Mouse (Mus musculus) limb, embryonic 12.5 days (tissue): ENCODE results near the gene Bmf. TPM values are rescaled to one million over a fixed set of nuclear protein-coding genes. Genes with fewer than 3 reads are reported as not detected.

Experiments
- ATAC-seq: fragments of 200-750 bp; cut with Nextera tagmentation; 2 replicates; pipeline ENCODE4 v1.8.0; 2017; ENCODE audit warnings: low read depth, moderate TSS enrichment; ENCODE audit not compliant: insufficient number of reproducible peaks, insufficient read depth, low FRiP score, low TSS enrichment
- H3K27ac ChIP-seq: fragments of 300-500 bp; sonication (generic); 2 replicates; pipeline ENCODE4 v1.5.1; 2016; ENCODE audit warnings: mild to moderate bottlenecking, moderate library complexity
- H3K27me3 ChIP-seq: fragments of 300-500 bp; sonication (generic); 2 replicates; pipeline ENCODE4 v1.6.1; 2016; ENCODE audit warnings: mild to moderate bottlenecking, moderate library complexity
- H3K36me3 ChIP-seq: fragments of 300-500 bp; sonication (generic); 2 replicates; pipeline ENCODE4 v1.6.1; 2016; ENCODE audit warnings: mild to moderate bottlenecking, moderate library complexity
- H3K4me1 ChIP-seq: fragments of 300-500 bp; sonication (generic); replicated peaks from 2 replicates; pipeline ENCODE4 v1.6.1; 2016
- H3K4me2 ChIP-seq: fragments of 300-500 bp; sonication (generic); 2 replicates; pipeline ENCODE4 v1.6.1; 2016; ENCODE audit warnings: mild to moderate bottlenecking, moderate library complexity
- H3K4me3 ChIP-seq: fragments of 300-500 bp; sonication (generic); replicated peaks from 2 replicates; pipeline ENCODE4 v1.5.1; 2016; ENCODE audit warnings: mild to moderate bottlenecking
- H3K9ac ChIP-seq: fragments of 300-500 bp; sonication (generic); replicated peaks from 2 replicates; pipeline ENCODE4 v1.6.1; 2016; ENCODE audit warnings: mild to moderate bottlenecking, moderate library complexity
- H3K9me3 ChIP-seq: fragments of 300-500 bp; sonication (generic); 2 replicates; pipeline ENCODE4 v1.6.1; 2016; ENCODE audit warnings: mild to moderate bottlenecking, moderate library complexity
- WGBS: fragments of 180-500 bp; shearing (Covaris S2); methylation state at CpG from one replicate; pipeline ENCODE4 v1.1.7; 2016; 5-methylcytosine and 5-hydroxymethylcytosine counted together
- polyA plus RNA-seq: library from polyadenylated mRNA; unstranded; fragments of >200 nt; fragmentation: Nextera tagmentation; extraction: Ambion mirVana; gene quantifications from 2 replicates; pipeline ENCODE4 v1.2.1, GENCODE M21; 2016

Gene Bmf
- polyA plus RNA-seq, 1 experiment from 2014 or later, result 7.1 TPM

- 1% methylated on average over 6 of the region's 6 CpGs for WGBS
- Histone ChIP-seq H3K27ac (peak overlapping the region; percentile 94), H3K4me1 (peaks cover 70% of the 10 kb centered on the region), H3K36me3 (peaks cover 32% of the 10 kb centered on the region), H3K4me2 (peak overlapping the region; percentile 35), H3K27me3 (no peaks in the 10 kb centered on the region), H3K9ac (no peak overlapping the region), H3K9me3 (no peaks in the 10 kb centered on the region), H3K4me3 (no peak overlapping the region)
- peak; percentile 81 for ATAC-seq
Observed at GRCm38 (mm10) chr2:118532855-118533675, 16.4 kb downstream of the Bmf start.

GRCm38 (mm10) chr2:118532401-118532800 is 17.1 kb downstream of the Bmf start:
- no peak for ATAC-seq
- H3K4me2 ChIP-seq, result peak overlapping the region; percentile 35
- no peaks in the 10 kb centered on the region for H3K9me3 ChIP-seq
- peaks cover 32% of the 10 kb centered on the region for H3K36me3 ChIP-seq
- peak overlapping the region; percentile 94 for H3K27ac ChIP-seq
- 32% methylated on average over 10 of the region's 10 CpGs for WGBS
- H3K4me1 ChIP-seq, result peaks cover 68% of the 10 kb centered on the region
- H3K9ac ChIP-seq, result no peak overlapping the region
- H3K27me3 ChIP-seq, result no peaks in the 10 kb centered on the region
- H3K4me3 ChIP-seq, result no peak overlapping the region

GRCm38 (mm10) chr2:118529466-118530181 is 19.9 kb downstream of the Bmf start:
- H3K4me2 ChIP-seq, result 0 out of 2 replicates have a peak overlapping the region, but pooled peaks have one; percentile 0
- 0 out of 2 replicates have a peak overlapping the region, but pooled peaks have one; percentile 35 for H3K9ac ChIP-seq
- WGBS, result 9% methylated on average over 7 of the region's 7 CpGs

GRCm38 (mm10) chr2:118526545-118526944 is 22.9 kb downstream of the Bmf start:
- 86% methylated on average over 5 of the region's 5 CpGs for WGBS
- H3K9me3 ChIP-seq, result no peaks in the 10 kb centered on the region
- ATAC-seq, result no peak
- H3K27me3 ChIP-seq, result no peaks in the 10 kb centered on the region
- H3K4me2 ChIP-seq, result no peak overlapping the region
- peaks cover 53% of the 10 kb centered on the region for H3K4me1 ChIP-seq
- no peak overlapping the region for H3K9ac ChIP-seq
- H3K36me3 ChIP-seq, result peaks cover 10% of the 10 kb centered on the region
- H3K27ac ChIP-seq, result no peak overlapping the region
- no peak overlapping the region for H3K4me3 ChIP-seq

More at GRCm38 (mm10) chr2:118529466-118530181, 19.9 kb downstream of the Bmf start:
- Histone ChIP-seq H3K9me3 (no peaks in the 10 kb centered on the region), H3K4me1 (peaks cover 61% of the 10 kb centered on the region), H3K36me3 (peaks cover 23% of the 10 kb centered on the region), H3K27me3 (no peaks in the 10 kb centered on the region), H3K27ac (peak overlapping the region; percentile 68), H3K4me3 (no peak overlapping the region)
- ATAC-seq, result no peak; the same call in 1 of the 2 replicates

GRCm38 (mm10) chr2:118524811-118525210 is 24.7 kb downstream of the Bmf start:
- ATAC-seq, result no peak
- 77% methylated on average over 3 of the region's 3 CpGs for WGBS

GRCm38 (mm10) chr2:118523163-118523730 is 26.2 kb downstream of the Bmf start:
- H3K27me3 ChIP-seq, result no peaks in the 10 kb centered on the region
- H3K4me1 ChIP-seq, result peaks cover 50% of the 10 kb centered on the region
- no peaks in the 10 kb centered on the region for H3K9me3 ChIP-seq
- H3K4me3 ChIP-seq, result no peak overlapping the region
- no peak for ATAC-seq
- WGBS, result 60% methylated on average over 5 of the region's 5 CpGs
- no peak overlapping the region for H3K9ac ChIP-seq
- no peaks in the 10 kb centered on the region for H3K36me3 ChIP-seq
- no peak overlapping the region for H3K4me2 ChIP-seq
- 0 out of 2 replicates have a peak overlapping the region, but pooled peaks have one; percentile 8 for H3K27ac ChIP-seq

More at GRCm38 (mm10) chr2:118524811-118525210, 24.7 kb downstream of the Bmf start:
- H3K36me3 ChIP-seq, result no peaks in the 10 kb centered on the region
- H3K27ac ChIP-seq, result no peak overlapping the region
- no peaks in the 10 kb centered on the region for H3K9me3 ChIP-seq
- H3K9ac ChIP-seq, result no peak overlapping the region
- H3K4me3 ChIP-seq, result no peak overlapping the region
- H3K27me3 ChIP-seq, result no peaks in the 10 kb centered on the region
- no peak overlapping the region for H3K4me2 ChIP-seq
- H3K4me1 ChIP-seq, result peaks cover 49% of the 10 kb centered on the region

GRCm38 (mm10) chr2:118522265-118522664 is 27.2 kb downstream of the Bmf start:
- H3K4me1 ChIP-seq, result peaks cover 47% of the 10 kb centered on the region
- no peaks in the 10 kb centered on the region for H3K36me3 ChIP-seq
- 15% methylated on average over 2 of the region's 2 CpGs for WGBS
- H3K9me3 ChIP-seq, result no peaks in the 10 kb centered on the region
- no peak for ATAC-seq
- H3K4me2 ChIP-seq, result no peak overlapping the region
- H3K27me3 ChIP-seq, result no peaks in the 10 kb centered on the region
- peak overlapping the region; percentile 57 for H3K27ac ChIP-seq
- H3K9ac ChIP-seq, result no peak overlapping the region
- no peak overlapping the region for H3K4me3 ChIP-seq

- 30% methylated on average over 9 of the region's 9 CpGs for WGBS
- H3K27me3 ChIP-seq, result no peaks in the 10 kb centered on the region
- H3K4me3 ChIP-seq, result no peak overlapping the region
- H3K4me2 ChIP-seq, result no peak overlapping the region
- peak; percentile 96 for ATAC-seq
- no peaks in the 10 kb centered on the region for H3K9me3 ChIP-seq
- H3K27ac ChIP-seq, result peak overlapping the region; percentile 93
- no peaks in the 10 kb centered on the region for H3K36me3 ChIP-seq
- H3K4me1 ChIP-seq, result peaks cover 47% of the 10 kb centered on the region
- no peak overlapping the region for H3K9ac ChIP-seq
Observed at GRCm38 (mm10) chr2:118520042-118520933, 29.2 kb downstream of the Bmf start.

- WGBS, result 76% methylated on average over 16 of the region's 16 CpGs
- no peak for ATAC-seq
- no peaks in the 10 kb centered on the region for H3K9me3 ChIP-seq
- H3K4me1 ChIP-seq, result peaks cover 32% of the 10 kb centered on the region
- H3K27me3 ChIP-seq, result peaks cover 14% of the 10 kb centered on the region; the same call in 1 of the 2 replicates
- H3K4me2 ChIP-seq, result no peak overlapping the region
- no peak overlapping the region for H3K9ac ChIP-seq
- no peaks in the 10 kb centered on the region for H3K36me3 ChIP-seq
- peak overlapping the region; percentile 32; the same call in 1 of the 2 replicates for H3K27ac ChIP-seq
- H3K4me3 ChIP-seq, result no peak overlapping the region
Observed at GRCm38 (mm10) chr2:118512418-118513377, 36.8 kb downstream of the Bmf start.
